Mouse (Mus musculus) frontal cortex, postnatal 36 days (tissue): ENCODE results near the gene Sema4d.

Experiments
- DNase-seq, 2 experiments: peaks; one replicate each; pipeline ENCODE4 v3.0.0; 2022; ENCODE audit warnings: low spot score in 2 of 2

Sema4d gene

GRCm38 (mm10) chr13:51643924-51644828, 149.4 kb downstream of the Sema4d start:
- DNase-seq: no peak

GRCm38 (mm10) chr13:51642171-51642778, 151.3 kb downstream of the Sema4d start:
- DNase-seq: no peak

GRCm38 (mm10) chr13:51641424-51641823, 152.1 kb downstream of the Sema4d start:
- no peak for DNase-seq

- DNase-seq: no peak
Measured at GRCm38 (mm10) chr13:51638958-51639357, 154.6 kb downstream of the Sema4d start.
